Mouse (Mus musculus): ENCODE measurements around the gene Iqcf5.

DNA sequence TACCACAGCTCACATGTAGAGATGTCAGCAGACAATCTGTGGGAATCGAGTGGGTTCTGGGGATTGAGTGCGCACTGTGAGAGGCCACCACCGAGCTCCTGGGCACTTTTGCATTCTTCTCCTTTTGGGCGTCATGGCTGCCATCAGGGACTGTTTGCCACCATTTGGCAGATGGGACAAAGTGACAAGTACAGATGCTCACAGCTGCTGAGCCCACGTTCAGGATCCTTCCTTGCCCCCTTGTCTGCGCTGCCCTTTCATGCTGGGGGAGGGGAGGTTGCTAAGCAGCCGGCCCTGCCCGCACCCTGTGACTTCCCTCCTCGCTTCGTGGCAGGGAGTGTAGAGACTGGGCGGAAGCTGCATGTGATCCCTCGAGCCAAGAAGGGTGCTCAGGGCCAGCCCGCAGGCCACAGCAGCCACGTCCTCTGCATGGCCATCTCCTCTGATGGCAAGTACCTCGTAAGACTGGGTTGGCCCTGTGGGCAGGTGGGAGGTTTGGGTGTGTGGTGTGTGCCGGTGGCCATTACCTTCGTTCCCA is 31.7 kb upstream of the Iqcf5 start:
- no peak for TF ChIP-seq CTCF (IDR thresholded peaks at IDR 0.05; ENCODE audit: borderline replicate concordance, extremely low read depth, insufficient read depth, insufficient read length)
- no peak for TF ChIP-seq POLR2A (IDR thresholded peaks at IDR 0.05; ENCODE audit: borderline replicate concordance, extremely low read depth, insufficient read depth, insufficient read length, poor library complexity, severe bottlenecking)
